Mouse (Mus musculus) kidney, adult 2 months (tissue): Measurements from ENCODE around the gene Hoxb5. TPM values are rescaled to one million over a fixed set of nuclear protein-coding genes. Genes with fewer than 3 reads are reported as not detected.

Experiments used
- DNase-seq: peaks from one replicate; pipeline ENCODE4 v3.0.0; 2021
- H3K27ac ChIP-seq: fragments of 200-500 bp; 2 replicates; pipeline ENCODE4 v1.5.1; 2012; ENCODE audit warnings: low read depth, low read length, control low read depth, inconsistent platforms; ENCODE audit not compliant: insufficient read depth
- H3K27me3 ChIP-seq: fragments of 200-500 bp; replicated peaks from 2 replicates; pipeline ENCODE4 v1.6.1; 2012; ENCODE audit warnings: mild to moderate bottlenecking, moderate library complexity, low read length, inconsistent platforms; ENCODE audit not compliant: control insufficient read depth, insufficient read depth
- H3K36me3 ChIP-seq: fragments of 200-500 bp; 2 replicates; pipeline ENCODE4 v1.6.1; 2012; ENCODE audit warnings: mild to moderate bottlenecking, moderate library complexity, low read length, inconsistent platforms; ENCODE audit not compliant: control insufficient read depth, insufficient read depth
- H3K4me1 ChIP-seq: fragments of 200-500 bp; 2 replicates; pipeline ENCODE4 v1.6.1; 2011; ENCODE audit warnings: low read length; ENCODE audit not compliant: control insufficient read depth, insufficient read depth
- H3K4me3 ChIP-seq: fragments of 200-500 bp; 2 replicates; pipeline ENCODE4 v1.5.1; 2011; ENCODE audit warnings: mild to moderate bottlenecking, low read depth, low read length, control low read depth; ENCODE audit not compliant: insufficient read depth
- CTCF ChIP-seq: fragments of 200-500 bp; conservative IDR thresholded peaks from 2 replicates; pipeline ENCODE4 v1.5.1; 2011; ENCODE audit warnings: low read depth, mild to moderate bottlenecking, control low read depth, low read length, moderate library complexity, mixed read lengths; ENCODE audit not compliant: insufficient read depth, insufficient read length
- POLR2A ChIP-seq: fragments of 200-500 bp; IDR thresholded peaks from one replicate; pipeline ENCODE4 v1.6.1; 2011; ENCODE audit warnings: low read depth, low read length, control low read depth
- WGBS: fragments of 180-500 bp; shearing (Covaris S2); methylation state at CpG from one replicate; pipeline ENCODE4 v1.1.7; 2018; 5-methylcytosine and 5-hydroxymethylcytosine counted together
- polyA plus RNA-seq: library from polyadenylated mRNA; depleted of rRNA; stranded (reverse); fragments of >200 nt; gene quantifications from 2 replicates; pipeline ENCODE4 v1.2.3, GENCODE M21; 2012

The Hoxb5 gene
- polyA plus RNA-seq, 1 experiment, result 7.7 TPM

DNA sequence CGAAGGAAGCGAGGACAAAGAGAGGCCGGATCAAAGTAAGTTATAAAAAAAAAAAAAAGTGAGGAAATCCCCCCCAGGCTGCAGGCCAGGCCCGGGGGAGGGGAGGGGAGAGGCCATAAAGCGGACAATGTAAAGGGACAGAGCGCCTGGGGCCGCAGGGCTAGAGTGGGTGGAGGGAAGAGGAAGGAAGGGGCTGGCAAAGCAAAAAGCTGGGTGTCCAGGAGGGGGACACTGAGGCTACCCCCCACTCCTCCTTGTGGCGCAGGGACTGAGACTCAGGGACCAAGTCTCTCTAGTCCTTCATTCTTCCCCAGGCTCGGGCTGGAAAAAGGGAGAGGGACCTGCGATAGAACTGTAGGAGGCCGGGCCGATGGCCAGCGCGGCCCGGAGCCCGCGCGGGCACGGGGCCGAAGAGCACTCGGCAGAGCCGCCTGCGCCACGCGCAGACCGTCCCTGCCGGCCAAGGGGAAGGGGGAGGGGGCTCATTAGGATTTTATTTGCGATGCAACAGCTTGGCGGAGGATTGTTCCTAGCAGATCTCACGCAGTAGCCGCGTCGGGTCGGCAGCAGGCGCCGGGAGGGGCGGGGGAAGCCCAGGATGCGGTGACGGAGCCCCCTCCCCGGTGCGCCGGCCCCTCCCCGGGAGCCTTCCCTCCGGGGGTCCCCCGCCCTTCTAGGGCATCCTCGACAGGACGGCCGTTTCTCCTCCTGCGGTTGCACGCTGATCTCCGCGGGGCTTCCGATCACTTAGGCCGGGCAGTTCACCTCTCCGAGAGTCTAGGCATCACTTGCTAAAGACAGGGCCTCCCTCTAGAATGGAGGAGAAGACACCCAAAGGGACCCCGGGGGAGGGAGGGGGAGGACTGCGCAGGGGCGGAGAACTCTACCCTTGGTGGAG lies 30.9 kb upstream of the Hoxb5 start:
- peaks cover 28% of the 10 kb centered on the region; the same call in 1 of the 2 replicates for H3K4me1 ChIP-seq
- H3K4me3 ChIP-seq, result peak overlapping the region; percentile 77
- no peaks in the 10 kb centered on the region for H3K27me3 ChIP-seq
- 3% methylated on average over 57 of the region's 58 CpGs for WGBS
- TF ChIP-seq POLR2A (no peak), CTCF (no peak)
- H3K36me3 ChIP-seq, result no peaks in the 10 kb centered on the region; the same call in 1 of the 2 replicates
- peak overlapping the region; percentile 66 for H3K27ac ChIP-seq
- peak; percentile 67 for DNase-seq

DNA sequence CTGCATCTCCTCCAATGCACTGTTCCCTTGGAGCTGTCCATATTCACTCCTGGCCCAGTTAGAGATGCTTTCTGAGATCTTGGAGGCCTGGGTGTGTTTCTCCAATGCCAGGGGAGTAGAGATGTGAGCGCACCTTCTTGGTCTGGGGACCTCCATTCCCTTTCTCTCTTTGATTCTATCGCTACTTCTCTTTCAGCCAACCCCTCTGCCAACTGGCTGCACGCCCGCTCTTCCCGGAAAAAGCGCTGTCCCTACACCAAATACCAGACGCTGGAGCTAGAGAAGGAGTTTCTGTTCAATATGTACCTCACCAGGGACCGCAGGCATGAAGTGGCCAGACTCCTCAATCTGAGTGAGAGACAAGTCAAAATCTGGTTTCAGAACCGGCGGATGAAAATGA lies 28.7 kb upstream of the Hoxb5 start:
- TF ChIP-seq CTCF, result no peak
- no peak for TF ChIP-seq POLR2A
- Histone ChIP-seq H3K4me1 (peaks cover 26% of the 10 kb centered on the region; the same call in 1 of the 2 replicates), H3K27me3 (no peaks in the 10 kb centered on the region), H3K27ac (0 out of 2 replicates have a peak overlapping the region, but pooled peaks have one; percentile 40), H3K4me3 (no peak overlapping the region), H3K36me3 (no peaks in the 10 kb centered on the region)
- 54% methylated on average over 10 of the region's 10 CpGs for WGBS
- no peak for DNase-seq

DNA sequence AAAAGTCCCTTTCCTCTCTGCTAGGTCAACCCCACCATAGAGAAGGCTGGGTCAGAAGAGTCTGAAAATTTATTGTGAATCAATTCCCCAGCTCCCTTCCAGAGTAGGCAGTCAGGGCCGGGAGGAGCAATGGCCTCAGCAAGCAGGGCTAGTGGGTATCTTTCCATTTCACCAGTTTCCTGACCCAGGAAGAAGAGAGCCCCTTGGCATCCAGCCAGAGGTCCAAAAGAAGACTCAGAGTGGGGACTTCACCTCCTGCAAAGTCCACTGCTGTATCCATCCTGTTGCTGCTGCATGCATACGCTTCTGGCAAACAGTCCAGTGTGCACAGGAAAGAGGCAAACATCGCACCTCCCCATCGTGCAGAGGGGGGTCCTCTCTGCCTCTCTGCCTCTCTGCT lies 27.2 kb upstream of the Hoxb5 start:
- TF ChIP-seq CTCF (no peak), POLR2A (no peak)
- Histone ChIP-seq H3K4me3 (no peak overlapping the region), H3K27me3 (no peaks in the 10 kb centered on the region), H3K27ac (peak overlapping the region; percentile 42; the same call in 1 of the 2 replicates), H3K4me1 (peaks cover 18% of the 10 kb centered on the region; the same call in 1 of the 2 replicates), H3K36me3 (no peaks in the 10 kb centered on the region)
- 17% methylated on average over 4 of the region's 4 CpGs for WGBS
- DNase-seq, result peak; percentile 67

DNA sequence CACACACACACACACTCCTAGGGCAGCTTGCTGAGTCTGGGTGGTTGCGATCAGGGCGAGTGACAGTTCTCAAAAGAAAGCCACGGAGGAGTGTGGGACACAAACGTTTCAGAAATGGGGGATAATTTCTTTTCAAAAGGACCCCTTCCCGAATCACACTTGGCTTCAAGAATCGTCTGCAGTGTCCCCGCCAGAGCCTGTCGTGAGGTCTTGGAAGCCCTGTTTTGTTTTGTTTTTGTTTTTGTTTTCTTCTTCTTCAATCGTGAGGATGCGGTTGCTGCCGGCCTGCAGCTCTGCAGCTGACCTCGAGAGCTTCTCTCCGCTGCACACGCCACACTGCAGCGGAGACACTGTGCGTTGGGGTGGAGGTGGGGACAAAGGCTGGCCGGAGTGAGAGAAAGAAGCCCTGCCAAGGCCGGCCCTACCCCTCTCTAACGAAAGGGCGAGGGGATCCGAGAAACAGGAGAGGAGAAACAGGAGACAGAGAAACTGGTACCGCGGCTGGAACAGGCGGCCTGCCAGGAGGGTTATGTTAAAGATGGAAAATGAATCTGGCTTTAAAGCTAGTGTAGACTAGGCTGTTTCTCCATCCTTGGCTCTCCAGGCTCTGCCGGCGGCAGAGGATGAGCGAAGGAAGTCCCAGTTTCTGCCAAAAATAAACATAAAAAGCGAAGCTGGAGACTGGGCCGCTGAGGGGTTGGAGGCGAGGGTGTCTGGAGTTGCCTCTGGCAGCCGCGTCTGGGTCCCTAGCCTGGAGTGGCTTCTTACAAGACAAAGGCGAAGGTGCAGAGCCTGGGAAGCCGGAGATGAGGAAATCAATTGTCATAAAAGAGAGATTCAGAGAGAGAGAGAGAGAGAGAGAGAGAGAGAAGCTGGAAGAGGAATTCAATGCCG lies 25.7 kb upstream of the Hoxb5 start:
- TF ChIP-seq POLR2A (no peak), CTCF (no peak)
- peaks cover 17% of the 10 kb centered on the region; the same call in 1 of the 2 replicates for H3K4me1 ChIP-seq
- WGBS, result 24% methylated on average over 35 of the region's 35 CpGs
- peak overlapping the region; percentile 39 for H3K4me3 ChIP-seq
- no peak for DNase-seq
- no peaks in the 10 kb centered on the region for H3K27me3 ChIP-seq
- H3K27ac ChIP-seq, result peak overlapping the region; percentile 72
- H3K36me3 ChIP-seq, result no peaks in the 10 kb centered on the region

DNA sequence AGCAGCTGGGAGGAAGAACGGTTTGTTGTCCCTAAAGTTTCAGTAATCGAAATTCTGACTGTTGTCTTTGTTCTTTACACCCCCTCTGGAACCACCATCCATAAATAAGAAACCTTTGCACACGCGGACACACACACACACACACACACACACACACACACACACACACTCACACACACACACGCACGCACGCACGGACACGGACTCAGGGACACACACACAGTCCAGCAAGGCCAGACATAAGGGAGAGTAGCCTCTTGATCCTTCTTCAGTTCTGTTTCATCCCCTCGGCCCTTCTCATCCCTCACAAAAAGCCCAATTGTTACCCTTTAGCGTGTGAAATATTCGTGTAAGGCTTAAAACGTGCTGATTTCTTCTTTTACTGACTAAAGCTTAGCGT lies 24.8 kb upstream of the Hoxb5 start:
- peak overlapping the region; percentile 42 for H3K4me3 ChIP-seq
- no peak for DNase-seq
- peaks cover 12% of the 10 kb centered on the region; the same call in 1 of the 2 replicates for H3K4me1 ChIP-seq
- H3K27me3 ChIP-seq, result no peaks in the 10 kb centered on the region
- H3K36me3 ChIP-seq, result no peaks in the 10 kb centered on the region
- peak overlapping the region; percentile 72 for H3K27ac ChIP-seq
- TF ChIP-seq POLR2A, result no peak
- TF ChIP-seq CTCF, result no peak
- WGBS, result 27% methylated on average over 14 of the region's 14 CpGs

DNA sequence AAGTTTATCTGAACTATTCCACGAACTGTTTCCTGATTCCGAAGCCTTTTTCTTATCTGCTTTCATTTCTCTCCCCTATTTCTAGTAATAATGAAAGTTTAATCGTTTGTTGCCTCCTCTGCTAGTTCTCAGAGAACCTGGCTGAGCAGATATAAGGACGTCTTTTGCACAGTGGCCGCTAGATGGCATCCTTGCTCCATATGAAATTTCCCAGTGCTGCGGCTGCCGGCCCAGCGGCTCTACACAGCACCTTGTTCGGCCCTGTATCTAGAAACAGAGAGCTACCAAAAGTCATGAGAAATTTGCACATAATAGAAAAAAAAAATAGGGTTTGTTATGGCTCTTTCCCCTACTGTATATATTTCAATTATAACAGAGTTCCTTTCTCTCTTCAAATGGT lies 24.4 kb upstream of the Hoxb5 start:
- no peaks in the 10 kb centered on the region for H3K27me3 ChIP-seq
- under 1% methylated on average over 9 of the region's 9 CpGs for WGBS
- H3K4me1 ChIP-seq, result peaks cover 12% of the 10 kb centered on the region; the same call in 1 of the 2 replicates
- TF ChIP-seq CTCF (peak; percentile 86), POLR2A (no peak)
- no peak overlapping the region for H3K27ac ChIP-seq
- no peak overlapping the region for H3K4me3 ChIP-seq
- H3K36me3 ChIP-seq, result no peaks in the 10 kb centered on the region
- DNase-seq, result peak; percentile 96
